In the genomic region with DNA sequence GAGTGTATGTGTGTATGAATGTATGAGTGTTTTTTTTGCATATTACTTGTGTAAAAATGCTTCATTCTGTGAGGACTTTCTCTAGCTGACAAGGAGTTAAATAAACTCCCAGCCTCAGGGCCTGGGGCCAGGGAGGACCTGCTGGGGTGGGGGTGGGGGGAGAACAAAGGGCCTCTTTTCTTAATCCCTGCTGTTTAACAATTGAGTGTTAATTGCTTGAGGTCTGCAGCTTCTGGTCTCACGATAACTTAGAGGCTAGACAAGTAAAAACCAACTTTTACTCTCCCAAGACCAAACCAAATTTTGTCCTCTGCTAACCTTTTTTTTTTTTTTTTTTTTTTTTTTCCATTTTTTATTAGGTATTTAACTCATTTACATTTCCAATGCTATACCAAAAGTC, we compare ENCODE assay signal across 20 mouse cellular contexts. TPM values are rescaled to one million over a fixed set of nuclear protein-coding genes. Genes with fewer than 3 reads are reported as not detected.
DNase-seq lines count a peak whose midpoint lies in the region; ATAC-seq and TF ChIP-seq lines count a peak whose summit lies in the region.
"Had no signal": no experiment of that assay in that cellular context is flagged by ENCODE, and none has a peak within 500 bp of the region (broad histone marks: within the 10 kb centered on the region; RNA-seq: fewer than 3 reads in every experiment).

No protein-coding gene starts in this region.

- no peaks in the 10 kb centered on the region for H3K9me3 ChIP-seq in lung, embryonic 14.5 days (ENCODE audit: low read depth, low read length)
- H3K9me3 ChIP-seq in hindbrain, embryonic 12.5 days (replicated peaks) = no peaks in the 10 kb centered on the region
- H3K9me3 ChIP-seq: heart, embryonic 13.5 days had no signal

- no peaks in the 10 kb centered on the region for H3K36me3 ChIP-seq in lung, embryonic 14.5 days (ENCODE audit: insufficient read depth)
- no peaks in the 10 kb centered on the region for H3K36me3 ChIP-seq in hindbrain, embryonic 12.5 days
- H3K36me3 ChIP-seq: heart, embryonic 13.5 days had no signal

- no peak overlapping the region for H3K27ac ChIP-seq in lung, embryonic 14.5 days (ENCODE audit: low read depth)
- H3K27ac ChIP-seq in hindbrain, embryonic 12.5 days = peak overlapping the region; percentile 30; the same call in 1 of the 2 replicates
- H3K27ac ChIP-seq: heart, embryonic 13.5 days had no signal

- H3K4me1 ChIP-seq in lung, embryonic 14.5 days (ENCODE audit: insufficient read depth) = no peaks in the 10 kb centered on the region
- no peaks in the 10 kb centered on the region for H3K4me1 ChIP-seq in hindbrain, embryonic 12.5 days
- H3K4me1 ChIP-seq: heart, embryonic 13.5 days had no signal

- H3K9ac ChIP-seq in lung, embryonic 14.5 days = no peak overlapping the region
- no peak overlapping the region for H3K9ac ChIP-seq in hindbrain, embryonic 12.5 days
- H3K9ac ChIP-seq: heart, embryonic 13.5 days had no signal

- peak; percentile 8 for DNase-seq in lung, embryonic 14.5 days
- DNase-seq in lung, postnatal 14 days = no peak
- peak; percentile 39 for DNase-seq in embryo, embryonic 11 days
- peak; percentile 82 for DNase-seq in retina, postnatal 1 day
- no peak for DNase-seq in heart, postnatal 4 days
- no peak for DNase-seq in right cerebral cortex, adult 18-20 months
- DNase-seq in adrenal gland, adult 8-10 months = no peak
- DNase-seq: adrenal gland, postnatal 10 days; B cell, adult 2 months; cerebellum, postnatal 36 days; lung, adult 18-20 months had no signal

- no peak for ATAC-seq in lung, embryonic 14.5 days (ENCODE audit: insufficient read depth)
- ATAC-seq in hindbrain, embryonic 12.5 days (ENCODE audit: low FRiP score) = no peak

- no peak overlapping the region for H3K4me2 ChIP-seq in lung, embryonic 14.5 days
- H3K4me2 ChIP-seq in hindbrain, embryonic 12.5 days (replicated peaks) = no peak overlapping the region
- H3K4me2 ChIP-seq: heart, embryonic 13.5 days had no signal

- H3K27me3 ChIP-seq in lung, embryonic 14.5 days (ENCODE audit: insufficient read depth, low read length) = no peaks in the 10 kb centered on the region
- H3K27me3 ChIP-seq in hindbrain, embryonic 12.5 days = no peaks in the 10 kb centered on the region
- H3K27me3 ChIP-seq: heart, embryonic 13.5 days had no signal

- no peak for TF ChIP-seq CTCF in lung, embryonic 14.5 days (IDR thresholded peaks at IDR 0.05; ENCODE audit: low read depth)

- WGBS in lung, embryonic 14.5 days = 15% methylated on average over 1 of the region's 1 CpGs
- WGBS in hindbrain, embryonic 12.5 days = 0% methylated on average over 1 of the region's 1 CpGs

- H3K4me3 ChIP-seq in lung, embryonic 14.5 days (ENCODE audit: low read depth, low read length) = no peak overlapping the region
- no peak overlapping the region for H3K4me3 ChIP-seq in hindbrain, embryonic 12.5 days
- H3K4me3 ChIP-seq: erythroblast, embryonic 14.5 days; heart, embryonic 13.5 days had no signal

RNA-seq across cellular contexts. Expression of gene Cma2, which starts 12.5 kb away (rescaled TPM):
- polyA plus RNA-seq in lung, embryonic 14.5 days (2014; fragmentation: Nextera tagmentation; extraction: Ambion mirVana) = not detected in 2 replicates
- not detected in 2 replicates for polyA plus RNA-seq in hindbrain, embryonic 12.5 days (2016; fragmentation: Nextera tagmentation; extraction: Ambion mirVana)
- total RNA-seq in heart, postnatal 4 days (2021) = under 1 TPM; 0.33 to 0.43 TPM
- under 1 TPM in 1 of 4 experiments, not detected in 3; 0.48 TPM for total RNA-seq in adrenal gland, adult 8-10 months (2022)
- total RNA-seq: adrenal gland, postnatal 10 days; gastrocnemius, adult 8-10 months; layer of hippocampus, adult 8-10 months; left cerebral cortex, postnatal 4 days; megakaryocyte, adult 5-6 weeks had no signal
- polyA plus RNA-seq: erythroblast, embryonic 14.5 days; heart, embryonic 13.5 days; kidney, embryonic 14.5 days; neural tube, embryonic 11.5 days had no signal

RNA-seq across cellular contexts. Expression of gene Cma1, which starts 18.8 kb away (rescaled TPM):
- 3.7 and 4.4 TPM in 2 replicates for polyA plus RNA-seq in lung, embryonic 14.5 days (2014; fragmentation: Nextera tagmentation; extraction: Ambion mirVana)
- not detected in 2 replicates for polyA plus RNA-seq in hindbrain, embryonic 12.5 days (2016; fragmentation: Nextera tagmentation; extraction: Ambion mirVana)
- total RNA-seq in heart, postnatal 4 days (2021) = 10 to 100 TPM; 10.1 to 12.1 TPM
- total RNA-seq in adrenal gland, adult 8-10 months (2022) = 1 to 10 TPM in 3 of 4 experiments, under 1 TPM in 1; 0.99 to 3.0 (median 1.8) TPM
- polyA plus RNA-seq: erythroblast, embryonic 14.5 days; neural tube, embryonic 11.5 days had no signal

RNA-seq across cellular contexts. Expression of gene Mcpt1, which starts 54.5 kb away (rescaled TPM):
- polyA plus RNA-seq in lung, embryonic 14.5 days (2014; fragmentation: Nextera tagmentation; extraction: Ambion mirVana) = not detected in 2 replicates
- polyA plus RNA-seq in hindbrain, embryonic 12.5 days (2016; fragmentation: Nextera tagmentation; extraction: Ambion mirVana) = not detected in 2 replicates
- total RNA-seq in heart, postnatal 4 days (2021) = not detected
- total RNA-seq in adrenal gland, adult 8-10 months (2022) = not detected
- total RNA-seq: adrenal gland, postnatal 10 days; gastrocnemius, adult 8-10 months; layer of hippocampus, adult 8-10 months; left cerebral cortex, postnatal 4 days; megakaryocyte, adult 5-6 weeks had no signal
- polyA plus RNA-seq: erythroblast, embryonic 14.5 days; heart, embryonic 13.5 days; kidney, embryonic 14.5 days; neural tube, embryonic 11.5 days had no signal

Comparison
In these comparisons a context has a peak if more than half of its experiments do, and no peak if none do; other contexts are left out.
1. DNase-seq: peak in lung, embryonic 14.5 days (single experiment), embryo, embryonic 11 days (single experiment) and retina, postnatal 1 day (single experiment); none in lung, postnatal 14 days (single experiment), heart, postnatal 4 days (single experiment), right cerebral cortex, adult 18-20 months (single experiment) and adrenal gland, adult 8-10 months (single experiment).